Mouse (Mus musculus) thymus, postnatal 4 days (tissue): Measurements from ENCODE around the gene Nrxn3.

Source experiments
- DNase-seq: peaks from one replicate; pipeline ENCODE4 v3.0.0; 2021

The Nrxn3 gene

DNA sequence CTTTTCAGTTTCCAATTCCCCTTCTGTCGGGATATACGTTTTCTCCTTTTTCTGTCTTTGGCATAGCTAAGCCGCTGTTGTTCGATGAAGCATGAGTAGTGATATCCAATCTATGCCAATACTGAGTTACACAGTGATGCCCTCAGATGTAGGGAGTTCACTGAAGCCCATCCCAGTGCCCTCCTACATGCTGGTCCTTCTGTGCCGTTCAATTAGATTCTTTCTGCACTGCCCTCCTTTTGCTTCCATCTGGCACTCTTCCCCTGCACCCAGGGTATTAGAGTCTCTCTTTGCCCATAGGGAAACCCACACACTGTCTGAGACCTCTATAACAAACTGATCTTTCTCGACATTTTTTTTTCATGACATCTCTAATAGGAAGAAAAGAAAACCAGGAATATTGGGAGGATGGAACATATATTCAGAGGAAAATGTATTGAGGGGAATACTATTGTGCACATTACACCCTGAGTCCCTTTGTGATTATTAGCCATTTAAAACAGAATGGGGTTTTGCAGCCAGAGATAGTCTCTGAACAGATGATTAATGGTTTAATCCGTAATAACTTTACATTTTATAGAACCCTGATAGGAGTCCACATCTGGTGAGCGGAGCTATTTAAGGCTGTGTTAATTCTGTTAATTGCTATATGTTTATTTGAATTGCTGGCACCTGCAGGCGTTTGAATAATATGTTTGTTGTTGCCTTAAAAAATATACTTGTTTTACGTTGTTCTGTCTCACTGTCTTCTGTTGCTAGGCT, 476.3 kb downstream of the Nrxn3 start:
- DNase-seq = no peak

GRCm38 (mm10) chr12:89211608-89212007, 488.9 kb downstream of the Nrxn3 start:
- no peak for DNase-seq

- no peak for DNase-seq
These were observed 517.1 kb downstream of the Nrxn3 start for GRCm38 (mm10) chr12:89239826-89240225.

DNA sequence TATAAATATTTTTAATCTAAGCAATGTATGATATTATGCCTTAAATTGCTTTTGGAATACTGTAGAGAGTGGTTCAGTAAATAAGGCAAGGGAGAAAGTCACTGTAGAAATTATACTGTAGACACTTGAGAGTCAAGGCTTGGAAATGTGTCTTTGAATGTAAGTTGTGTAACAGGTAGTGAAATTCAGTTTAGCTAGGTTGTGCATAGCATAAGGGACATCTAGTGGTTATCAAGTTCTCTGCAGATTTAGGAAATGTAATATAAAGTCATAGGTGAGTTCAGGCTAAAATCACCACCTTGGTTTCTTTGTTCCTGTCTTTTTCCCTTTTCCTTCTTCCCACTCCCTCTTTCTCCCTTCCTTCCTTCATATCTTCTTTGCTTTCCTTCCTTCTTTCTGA, 518.9 kb downstream of the Nrxn3 start:
- no peak for DNase-seq

DNA sequence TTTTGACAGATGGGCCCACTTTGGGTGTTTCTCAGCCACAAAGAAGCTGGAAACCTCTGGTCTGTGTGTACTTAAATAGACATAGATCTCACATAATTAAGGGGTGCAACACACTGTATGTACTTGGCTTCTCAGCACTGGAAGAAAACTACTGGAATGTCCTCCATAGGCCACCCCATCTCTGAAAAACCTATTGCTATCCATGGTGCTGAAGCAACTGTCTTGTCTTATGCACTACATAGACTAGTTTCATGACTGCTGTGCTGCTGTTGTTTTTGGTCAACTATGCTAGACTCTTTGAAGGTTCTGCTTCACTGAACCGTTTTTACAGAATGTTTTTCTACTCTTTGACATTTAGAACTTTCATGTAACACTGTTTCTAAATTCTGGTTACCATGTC, 519.8 kb downstream of the Nrxn3 start:
- DNase-seq = no peak

- no peak for DNase-seq
These were observed 532.7 kb downstream of the Nrxn3 start for GRCm38 (mm10) chr12:89255275-89255892.

GRCm38 (mm10) chr12:89258879-89259278, 536.2 kb downstream of the Nrxn3 start:
- no peak for DNase-seq

DNA sequence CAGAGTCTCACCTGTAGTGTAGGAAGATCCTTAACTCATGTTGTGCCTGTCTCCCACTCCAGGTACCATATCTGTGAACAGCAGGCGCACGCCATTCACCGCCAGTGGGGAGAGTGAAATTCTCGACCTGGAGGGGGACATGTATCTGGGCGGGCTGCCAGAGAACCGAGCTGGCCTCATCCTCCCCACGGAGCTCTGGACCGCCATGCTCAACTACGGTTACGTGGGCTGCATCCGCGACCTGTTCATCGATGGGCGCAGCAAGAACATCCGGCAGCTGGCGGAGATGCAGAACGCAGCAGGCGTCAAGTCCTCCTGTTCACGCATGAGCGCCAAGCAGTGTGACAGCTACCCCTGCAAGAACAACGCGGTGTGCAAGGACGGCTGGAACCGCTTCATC, 537.4 kb downstream of the Nrxn3 start:
- DNase-seq = no peak

DNA sequence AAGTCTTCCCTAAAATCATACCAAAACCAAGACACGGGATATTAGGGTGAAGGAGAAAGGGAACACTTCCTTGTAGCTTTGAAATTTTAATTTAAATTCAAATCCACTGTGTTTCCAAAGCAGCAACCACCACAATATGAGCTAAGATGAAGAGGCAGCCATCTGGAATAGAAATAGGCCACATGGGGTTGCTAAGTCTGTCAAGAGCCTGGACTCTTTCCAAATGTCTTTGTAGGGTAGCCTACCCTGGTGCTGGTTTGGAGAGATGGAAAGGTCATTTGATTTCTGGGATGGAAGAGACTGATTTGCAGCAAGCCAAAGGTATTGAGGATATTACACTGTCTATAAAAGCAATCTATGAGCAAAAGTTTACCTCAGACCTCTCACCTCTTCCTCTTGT, 539.6 kb downstream of the Nrxn3 start:
- DNase-seq = no peak

- DNase-seq = no peak
These were observed 560.0 kb downstream of the Nrxn3 start for GRCm38 (mm10) chr12:89282362-89283343.

DNA sequence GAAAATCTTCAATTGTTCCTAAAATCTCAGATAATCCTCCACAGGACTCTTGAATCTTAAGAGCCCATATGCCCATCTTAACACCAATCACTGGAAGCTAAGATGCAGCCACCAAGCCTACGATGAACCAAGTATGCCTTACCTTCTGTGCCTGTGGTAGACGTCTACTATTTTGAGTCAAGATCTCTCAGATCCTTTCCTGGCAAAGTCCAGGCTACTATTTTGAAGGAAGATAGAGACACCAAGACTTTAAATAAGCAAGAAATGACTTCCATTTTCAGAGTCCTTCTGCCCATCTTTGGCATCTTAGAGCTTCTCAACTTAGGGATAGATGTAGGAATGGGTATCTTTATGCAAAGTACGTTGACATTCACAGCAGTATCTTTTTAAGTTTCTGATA, 561.7 kb downstream of the Nrxn3 start:
- DNase-seq = no peak

DNA sequence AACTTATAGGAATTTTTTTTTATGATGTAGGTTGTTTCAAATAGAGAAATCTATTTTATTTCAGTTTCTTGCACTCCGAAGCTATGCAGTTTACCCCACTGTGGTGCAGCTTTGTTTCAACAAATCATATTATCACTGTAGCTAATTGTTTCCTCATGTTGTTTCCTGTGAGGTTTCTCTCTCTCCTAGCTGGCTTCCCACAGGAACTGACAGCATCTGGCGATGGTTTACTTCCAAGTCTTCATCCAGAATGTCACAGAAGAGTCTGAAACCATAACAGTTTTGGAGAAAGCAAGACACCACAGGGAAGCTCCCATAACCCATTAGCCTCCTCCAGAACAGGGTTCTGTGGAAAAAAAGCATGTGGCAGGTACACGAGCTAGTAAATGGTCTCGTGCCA, 564.4 kb downstream of the Nrxn3 start:
- no peak for DNase-seq

- no peak for DNase-seq
These were observed 567.1 kb downstream of the Nrxn3 start for GRCm38 (mm10) chr12:89289589-89290274.

DNA sequence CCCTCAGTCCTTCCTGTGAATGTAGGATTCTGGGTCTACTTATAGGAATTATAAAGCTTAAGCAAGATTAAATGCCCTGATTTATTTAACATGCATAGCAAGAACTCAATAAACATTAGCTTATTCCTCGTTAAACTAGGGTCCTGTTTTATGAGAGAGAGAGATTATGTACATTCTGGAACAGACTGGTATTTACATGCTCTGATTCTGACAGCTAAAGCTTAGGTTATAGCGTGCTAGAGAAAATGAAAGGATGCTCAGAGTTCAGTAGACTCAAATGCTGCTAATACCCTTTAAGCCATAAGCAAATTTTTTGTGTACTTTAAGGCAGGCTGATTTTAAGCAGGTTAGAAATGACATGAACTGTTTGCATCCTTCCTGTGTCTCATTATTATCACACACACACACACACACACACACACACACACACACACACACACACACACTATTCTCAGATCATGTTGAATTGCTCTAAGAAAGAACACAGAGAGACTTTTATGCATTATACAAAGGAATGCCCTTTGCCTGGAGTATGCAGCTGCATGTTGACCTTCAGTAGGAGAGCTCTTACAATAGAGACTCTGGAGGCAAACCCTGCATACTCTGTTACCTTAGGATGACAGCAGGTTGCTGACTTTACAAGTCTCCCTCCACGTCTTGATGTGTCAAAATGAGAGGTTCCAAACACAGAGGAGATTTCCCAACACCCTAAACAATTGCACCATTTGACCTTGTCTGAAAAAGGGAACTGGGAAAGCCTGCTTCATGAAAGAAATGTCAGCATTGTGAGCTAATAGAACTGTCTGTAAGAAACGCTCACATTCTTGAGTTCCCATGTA, 568.3 kb downstream of the Nrxn3 start:
- no peak for DNase-seq

- DNase-seq = peak; percentile 59
These were observed 579.3 kb downstream of the Nrxn3 start for GRCm38 (mm10) chr12:89302011-89302410.

- DNase-seq = no peak
These were observed 587.5 kb downstream of the Nrxn3 start for GRCm38 (mm10) chr12:89310200-89310599.

- DNase-seq = peak; percentile 59
These were observed 589.9 kb downstream of the Nrxn3 start for GRCm38 (mm10) chr12:89312586-89312985.

DNA sequence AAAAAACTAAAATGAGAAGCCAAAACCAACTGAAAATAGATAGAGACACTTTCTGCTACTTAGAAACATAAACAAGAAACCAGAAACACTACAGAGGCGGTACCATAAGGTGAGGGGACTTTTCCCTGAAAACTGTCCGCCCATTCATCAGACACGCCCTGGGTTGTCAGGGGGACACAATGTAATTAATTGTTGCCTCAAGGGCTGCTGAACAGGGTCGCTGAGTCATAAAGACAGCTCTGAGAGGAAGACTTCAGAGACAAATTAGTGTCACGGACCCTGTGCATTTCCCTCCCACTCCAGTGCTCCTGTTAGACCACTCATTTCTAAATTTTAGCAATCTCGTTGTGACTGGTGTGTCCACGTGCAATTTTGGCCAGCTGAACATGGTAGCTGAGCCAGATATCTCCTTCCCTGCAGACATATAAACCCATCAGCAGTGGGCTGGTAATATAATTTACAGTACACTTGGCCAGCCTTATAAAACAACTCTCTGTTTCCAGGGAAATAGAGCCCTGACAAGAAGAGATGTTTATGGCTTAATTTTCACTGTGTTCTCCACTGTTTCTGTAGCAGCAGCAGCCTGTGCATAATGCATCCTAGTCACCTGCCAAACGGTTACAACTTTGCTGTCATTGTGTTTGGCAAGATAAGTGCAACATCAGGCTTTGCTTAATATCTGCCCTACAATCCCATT, 603.3 kb downstream of the Nrxn3 start:
- DNase-seq = no peak

DNA sequence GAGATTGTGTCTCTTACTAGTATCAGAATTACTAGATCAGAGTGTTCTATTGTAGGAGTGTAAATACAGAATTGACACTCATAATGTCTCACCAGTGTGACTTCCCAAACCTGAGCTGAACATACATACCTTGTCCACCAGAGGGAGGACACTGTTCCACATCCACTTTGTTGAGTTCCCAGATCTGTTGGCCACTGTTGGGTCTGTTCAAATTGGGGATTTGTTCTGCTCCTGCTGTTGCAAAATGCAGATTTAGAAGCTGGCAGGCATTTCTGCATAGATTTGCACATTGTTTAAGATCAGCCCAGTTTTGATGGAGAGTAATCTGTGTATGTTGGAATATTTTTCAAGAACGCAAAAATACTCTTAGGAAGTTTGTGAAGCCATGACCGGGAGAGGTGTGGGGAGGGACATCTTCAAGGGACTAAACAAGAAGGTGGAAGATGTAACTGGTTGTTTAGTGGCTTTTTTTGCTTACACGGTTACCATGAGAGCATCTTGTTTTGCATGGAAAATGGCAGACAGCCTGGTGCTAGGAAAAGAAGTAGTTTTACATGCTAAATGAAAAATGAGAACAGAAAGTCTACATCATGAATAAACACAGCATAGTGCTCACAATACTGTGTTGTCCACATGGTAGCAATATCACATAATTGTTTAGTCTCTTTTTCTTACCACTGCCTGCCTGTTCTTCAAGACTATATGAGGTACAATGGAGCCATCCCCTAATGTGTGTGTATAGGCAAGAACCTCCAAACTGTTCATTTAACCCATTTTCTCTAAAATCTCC, 609.0 kb downstream of the Nrxn3 start:
- no peak for DNase-seq

DNA sequence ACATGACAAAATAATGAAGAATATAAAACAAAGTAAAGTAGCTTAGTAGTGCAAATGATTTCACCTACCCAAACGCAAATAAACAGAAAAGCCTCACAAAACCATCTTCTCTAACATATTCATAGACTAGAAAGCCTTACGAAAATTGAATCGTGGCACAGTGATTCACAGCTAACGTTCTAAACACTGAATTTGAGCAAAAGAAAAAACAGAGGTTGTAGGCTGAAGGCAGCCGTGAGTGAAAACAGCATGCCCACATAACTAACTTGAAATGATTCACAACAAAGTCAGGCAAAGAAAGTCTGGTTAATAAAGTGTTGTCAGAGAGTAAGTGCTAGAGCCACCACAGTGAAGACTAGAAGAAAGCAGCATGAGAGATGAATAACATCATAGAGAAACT, 610.8 kb downstream of the Nrxn3 start:
- DNase-seq = no peak
